Comparison of ENCODE assay signal across 8 mouse cellular contexts in genomic region chr5:101968153-101968851, GRCm38 (mm10).
DNase-seq lines count a peak whose midpoint lies in the region; ATAC-seq and TF ChIP-seq lines count a peak whose summit lies in the region.

No protein-coding gene starts in this region.

- no peaks in the 10 kb centered on the region for H3K27me3 ChIP-seq in hindbrain, embryonic 10.5 days (ENCODE audit: insufficient read depth, poor library complexity, severe bottlenecking)
- H3K27me3 ChIP-seq in hindbrain, postnatal 0 days (ENCODE audit: insufficient read depth, low read length) = no peaks in the 10 kb centered on the region
- H3K27me3 ChIP-seq in heart, adult 2 months (ENCODE audit: control insufficient read depth, insufficient read depth, low read length) = no peaks in the 10 kb centered on the region
- H3K27me3 ChIP-seq in kidney, embryonic 16.5 days (ENCODE audit: insufficient read depth, low read length) = no peaks in the 10 kb centered on the region
- no peaks in the 10 kb centered on the region for H3K27me3 ChIP-seq in forebrain, embryonic 16.5 days (replicated peaks; ENCODE audit: control insufficient read depth, insufficient read depth, low read length)
- no peaks in the 10 kb centered on the region for H3K27me3 ChIP-seq in forebrain, postnatal 0 days (ENCODE audit: insufficient read depth, low read length)

- H3K4me3 ChIP-seq in hindbrain, embryonic 10.5 days = no peak overlapping the region
- no peak overlapping the region for H3K4me3 ChIP-seq in hindbrain, postnatal 0 days (ENCODE audit: low read length)
- H3K4me3 ChIP-seq in heart, adult 2 months = peak overlapping the region; percentile 34; the same call in 1 of the 2 replicates
- H3K4me3 ChIP-seq in kidney, embryonic 16.5 days (ENCODE audit: low read length) = no peak overlapping the region
- H3K4me3 ChIP-seq in forebrain, embryonic 16.5 days (replicated peaks; ENCODE audit: low read length) = no peak overlapping the region
- no peak overlapping the region for H3K4me3 ChIP-seq in forebrain, postnatal 0 days (ENCODE audit: low read depth, low read length)

- no peaks in the 10 kb centered on the region for H3K9me3 ChIP-seq in hindbrain, embryonic 10.5 days
- no peaks in the 10 kb centered on the region for H3K9me3 ChIP-seq in hindbrain, postnatal 0 days (ENCODE audit: low read length)
- no peaks in the 10 kb centered on the region for H3K9me3 ChIP-seq in kidney, embryonic 16.5 days (ENCODE audit: low read length)
- no peaks in the 10 kb centered on the region for H3K9me3 ChIP-seq in forebrain, embryonic 16.5 days (ENCODE audit: control insufficient read depth, low read length)
- no peaks in the 10 kb centered on the region for H3K9me3 ChIP-seq in forebrain, postnatal 0 days (ENCODE audit: low read length)

- H3K36me3 ChIP-seq in hindbrain, embryonic 10.5 days = peaks cover 49% of the 10 kb centered on the region
- peaks cover 8% of the 10 kb centered on the region; the same call in 1 of the 2 replicates for H3K36me3 ChIP-seq in hindbrain, postnatal 0 days (ENCODE audit: insufficient read depth, low read length)
- peaks cover 11% of the 10 kb centered on the region; the same call in 1 of the 2 replicates for H3K36me3 ChIP-seq in heart, adult 2 months (ENCODE audit: control insufficient read depth, insufficient read depth, low read length)
- peaks cover 7% of the 10 kb centered on the region; the same call in 1 of the 2 replicates for H3K36me3 ChIP-seq in kidney, embryonic 16.5 days (ENCODE audit: insufficient read depth, low read length)
- no peaks in the 10 kb centered on the region; the same call in 1 of the 2 replicates for H3K36me3 ChIP-seq in forebrain, embryonic 16.5 days (ENCODE audit: control insufficient read depth, insufficient read depth)
- H3K36me3 ChIP-seq in forebrain, postnatal 0 days (ENCODE audit: insufficient read depth) = peaks cover 11% of the 10 kb centered on the region; the same call in 1 of the 2 replicates

- 61% methylated on average over 12 of the region's 12 CpGs for WGBS in hindbrain, embryonic 10.5 days
- 61% methylated on average over 12 of the region's 12 CpGs for WGBS in hindbrain, postnatal 0 days
- WGBS in heart, adult 2 months = 30% methylated on average over 12 of the region's 12 CpGs
- 13% methylated on average over 12 of the region's 12 CpGs for WGBS in kidney, embryonic 16.5 days
- WGBS in forebrain, embryonic 16.5 days = 81% methylated on average over 12 of the region's 12 CpGs
- 78% methylated on average over 12 of the region's 12 CpGs for WGBS in forebrain, postnatal 0 days

- TF ChIP-seq CTCF in hindbrain, postnatal 0 days (IDR thresholded peaks at IDR 0.05; ENCODE audit: low read depth) = no peak
- no peak for TF ChIP-seq CTCF in heart, adult 2 months (IDR thresholded peaks at IDR 0.05)
- TF ChIP-seq CTCF in forebrain, postnatal 0 days (IDR thresholded peaks at IDR 0.05; ENCODE audit: low read depth) = no peak

- no peak for ATAC-seq in hindbrain, postnatal 0 days
- ATAC-seq in kidney, embryonic 16.5 days (ENCODE audit: low FRiP score, low TSS enrichment) = peak; percentile 90
- ATAC-seq in forebrain, embryonic 16.5 days = no peak
- no peak for ATAC-seq in forebrain, postnatal 0 days

- no peak for TF ChIP-seq EP300 in heart, adult 2 months (IDR thresholded peaks at IDR 0.05; ENCODE audit: insufficient read depth, low read depth, low read length)

- intact Hi-C loops in heart, adult 2 months (cut with DNase I) = loop anchor here (2.0 kb wide), 1 partner anchor 18 kb away; no protein-coding TSS in a partner anchor

- no peak for TF ChIP-seq POLR2A in heart, adult 2 months (IDR thresholded peaks at IDR 0.05; ENCODE audit: insufficient read depth, low read depth, low read length)

- no peak overlapping the region for H3K4me2 ChIP-seq in hindbrain, postnatal 0 days (ENCODE audit: low read depth, low read length)
- peak overlapping the region; percentile 32 for H3K4me2 ChIP-seq in kidney, embryonic 16.5 days (replicated peaks; ENCODE audit: low read depth, low read length)
- no peak overlapping the region for H3K4me2 ChIP-seq in forebrain, embryonic 16.5 days (ENCODE audit: low read length)
- H3K4me2 ChIP-seq in forebrain, postnatal 0 days (ENCODE audit: low read depth) = no peak overlapping the region

- H3K27ac ChIP-seq in hindbrain, embryonic 10.5 days = 0 out of 2 replicates have a peak overlapping the region, but pooled peaks have one; percentile 0
- H3K27ac ChIP-seq in hindbrain, postnatal 0 days = no peak overlapping the region
- peak overlapping the region; percentile 73 for H3K27ac ChIP-seq in heart, adult 2 months
- peak overlapping the region; percentile 88 for H3K27ac ChIP-seq in kidney, embryonic 16.5 days (ENCODE audit: low read length)
- no peak overlapping the region for H3K27ac ChIP-seq in forebrain, embryonic 16.5 days (ENCODE audit: low read length)
- no peak overlapping the region for H3K27ac ChIP-seq in forebrain, postnatal 0 days (ENCODE audit: low read depth, low read length)

- no peaks in the 10 kb centered on the region; the same call in 1 of the 2 replicates for H3K79me2 ChIP-seq in heart, adult 2 months (replicated peaks; ENCODE audit: control insufficient read depth, insufficient read depth, low read length)

- no peak overlapping the region for H3K9ac ChIP-seq in hindbrain, postnatal 0 days (replicated peaks; ENCODE audit: low read length)
- H3K9ac ChIP-seq in heart, adult 2 months (ENCODE audit: low read depth, low read length) = peak overlapping the region; percentile 28; the same call in 1 of the 2 replicates
- 0 out of 2 replicates have a peak overlapping the region, but pooled peaks have one; percentile 23 for H3K9ac ChIP-seq in kidney, embryonic 16.5 days (replicated peaks; ENCODE audit: low read length)
- H3K9ac ChIP-seq in forebrain, embryonic 16.5 days (replicated peaks; ENCODE audit: low read depth, low read length) = no peak overlapping the region
- H3K9ac ChIP-seq in forebrain, postnatal 0 days = no peak overlapping the region

- H3K4me1 ChIP-seq in hindbrain, embryonic 10.5 days (replicated peaks) = peaks cover 8% of the 10 kb centered on the region
- H3K4me1 ChIP-seq in hindbrain, postnatal 0 days (ENCODE audit: insufficient read depth, low read length) = no peaks in the 10 kb centered on the region
- peaks cover 24% of the 10 kb centered on the region for H3K4me1 ChIP-seq in heart, adult 2 months (ENCODE audit: control insufficient read depth, insufficient read depth, low read length)
- peaks cover 32% of the 10 kb centered on the region for H3K4me1 ChIP-seq in kidney, embryonic 16.5 days (ENCODE audit: insufficient read depth, low read length)
- peaks cover 15% of the 10 kb centered on the region for H3K4me1 ChIP-seq in forebrain, embryonic 16.5 days (replicated peaks; ENCODE audit: control insufficient read depth, insufficient read depth, low read length)
- H3K4me1 ChIP-seq in forebrain, postnatal 0 days (ENCODE audit: insufficient read depth) = no peaks in the 10 kb centered on the region

- peak; percentile 10 for DNase-seq in hindbrain, embryonic 10.5 days (ENCODE audit: low spot score)
- DNase-seq in hindbrain, postnatal 0 days (ENCODE audit: low spot score) = no peak
- DNase-seq in heart, adult 2 months = peak; percentile 48 to 52
- peak; percentile 85 for DNase-seq in lung, postnatal 36 days
- DNase-seq in layer of hippocampus, adult 18-20 months (ENCODE audit: low spot score in 2 of 2) = no peak
- DNase-seq in forebrain, postnatal 0 days = no peak

Comparison
In these comparisons a context has a peak if more than half of its experiments do, and no peak if none do; other contexts are left out.
1. DNase-seq: peak in hindbrain, embryonic 10.5 days (single experiment), heart, adult 2 months (2 of 2) and lung, postnatal 36 days (single experiment); none in hindbrain, postnatal 0 days (single experiment), layer of hippocampus, adult 18-20 months (0 of 2) and forebrain, postnatal 0 days (single experiment).
2. H3K27ac ChIP-seq: peak in hindbrain, embryonic 10.5 days (single experiment), heart, adult 2 months (single experiment) and kidney, embryonic 16.5 days (single experiment); none in hindbrain, postnatal 0 days (single experiment), forebrain, embryonic 16.5 days (single experiment) and forebrain, postnatal 0 days (single experiment).
3. H3K9ac ChIP-seq: peak in heart, adult 2 months (single experiment) and kidney, embryonic 16.5 days (single experiment); none in hindbrain, postnatal 0 days (single experiment), forebrain, embryonic 16.5 days (single experiment) and forebrain, postnatal 0 days (single experiment).